Mouse (Mus musculus) forebrain, postnatal 0 days (tissue): ENCODE measurements around the gene Cd47. TPM values are rescaled to one million over a fixed set of nuclear protein-coding genes. Genes with fewer than 3 reads are reported as not detected.

Experiments used
- ATAC-seq: fragments of 200-750 bp; cut with Nextera tagmentation; 2 replicates; pipeline ENCODE4 v1.8.0; 2017; ENCODE audit warnings: mild to moderate bottlenecking, moderate library complexity
- DNase-seq: peaks from one replicate; pipeline ENCODE4 v3.0.0-alpha.2; 2015
- H3K27ac ChIP-seq: fragments of 300-500 bp; sonication (generic); 2 replicates; pipeline ENCODE4 v1.5.1; 2014; ENCODE audit warnings: low read depth, mild to moderate bottlenecking, antibody characterized with exemption, low read length, moderate library complexity, mixed read lengths
- H3K27me3 ChIP-seq: fragments of 300-500 bp; sonication (generic); 2 replicates; pipeline ENCODE4 v1.6.1; 2014; ENCODE audit warnings: mild to moderate bottlenecking, low read length, mixed read lengths; ENCODE audit not compliant: insufficient read depth
- H3K36me3 ChIP-seq: fragments of 300-500 bp; sonication (generic); 2 replicates; pipeline ENCODE4 v1.6.1; 2014; ENCODE audit warnings: mild to moderate bottlenecking, moderate library complexity; ENCODE audit not compliant: insufficient read depth
- H3K4me1 ChIP-seq: fragments of 300-500 bp; sonication (generic); 2 replicates; pipeline ENCODE4 v1.6.1; 2014; ENCODE audit warnings: antibody characterized with exemption; ENCODE audit not compliant: insufficient read depth
- H3K4me2 ChIP-seq: fragments of 300-500 bp; sonication (generic); 2 replicates; pipeline ENCODE4 v1.6.1; 2014; ENCODE audit warnings: low read depth, mild to moderate bottlenecking, moderate library complexity
- H3K4me3 ChIP-seq: fragments of 300-500 bp; sonication (generic); 2 replicates; pipeline ENCODE4 v1.5.1; 2014; ENCODE audit warnings: low read depth, low read length, mixed read lengths
- H3K9ac ChIP-seq: fragments of 300-500 bp; sonication (generic); 2 replicates; pipeline ENCODE4 v1.6.1; 2014; ENCODE audit warnings: mild to moderate bottlenecking
- H3K9me3 ChIP-seq: fragments of 300-500 bp; sonication (generic); 2 replicates; pipeline ENCODE4 v1.6.1; 2016; ENCODE audit warnings: low read length
- CTCF ChIP-seq: sonication (generic); IDR thresholded peaks from 2 replicates; pipeline ENCODE4 v1.5.1; 2016; ENCODE audit warnings: antibody characterized with exemption, control low read depth, low read depth
- WGBS: fragments of 180-500 bp; shearing (Covaris S2); extraction: QIAGEN DNeasy Blood & Tissue Kit; methylation state at CpG from one replicate; pipeline ENCODE4 v1.1.7; 2014; 5-methylcytosine and 5-hydroxymethylcytosine counted together
- polyA plus RNA-seq: library from polyadenylated mRNA; unstranded; fragments of >200 nt; fragmentation: Nextera tagmentation; extraction: Ambion mirVana; gene quantifications from 2 replicates; pipeline ENCODE4 v1.2.1, GENCODE M21; 2015
- total RNA-seq: library from RNA; depleted of rRNA; stranded (reverse); fragments of >200 nt; gene quantifications from 2 replicates; pipeline ENCODE4 v1.2.3, GENCODE M21; 2014; rRNA removed

The Cd47 gene
- 46.4 and 47.3 TPM in 2 replicates for total RNA-seq
- polyA plus RNA-seq: 135 and 210 TPM in 2 replicates

GRCm38 (mm10) chr16:49799597-49800561, at the start of gene Cd47:
Gene Cd47 (plus strand): TSS chr16:49800533.
- no peak within 1 kb of the TSS for H3K4me2 ChIP-seq
- TF ChIP-seq CTCF: no peak
- 0 out of 2 replicates have a peak, but pooled peaks cover 10% of the 10 kb centered on the region for H3K4me1 ChIP-seq
- no peak within 1 kb of the TSS for H3K4me3 ChIP-seq
- no peaks in the 10 kb centered on the region for H3K9me3 ChIP-seq
- H3K36me3 ChIP-seq: no peaks in the 10 kb centered on the region
- H3K27ac ChIP-seq: no peak within 1 kb of the TSS
- WGBS: 87% methylated on average over 10 of the region's 10 CpGs
- no peak within 1 kb of the TSS for H3K9ac ChIP-seq
- ATAC-seq: no peak
- DNase-seq: no peak
- H3K27me3 ChIP-seq: no peaks in the 10 kb centered on the region

DNA sequence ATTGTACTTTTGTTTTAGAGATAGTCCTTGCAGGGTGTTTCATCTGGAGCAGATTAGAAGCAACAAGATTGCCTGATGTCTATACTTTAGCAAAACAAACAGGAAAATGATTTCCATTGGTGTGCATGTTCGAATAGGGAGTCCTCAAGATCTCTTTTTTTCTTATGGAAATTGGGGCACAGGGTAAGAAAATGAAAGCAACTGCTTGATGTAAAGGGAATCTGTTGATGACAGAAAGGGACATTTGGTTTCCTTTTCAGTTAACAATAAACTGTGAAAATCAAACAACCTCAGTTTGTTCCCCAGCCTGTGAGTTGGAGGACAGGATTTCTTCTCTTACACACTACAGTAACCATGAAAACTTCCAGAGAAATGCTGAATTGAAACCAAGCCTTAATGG, 47.4 kb upstream of the Cd47 start:
- Histone ChIP-seq H3K36me3 (no peaks in the 10 kb centered on the region), H3K27me3 (no peaks in the 10 kb centered on the region), H3K27ac (0 out of 2 replicates have a peak overlapping the region, but pooled peaks have one; percentile 35), H3K4me3 (no peak overlapping the region), H3K9me3 (no peaks in the 10 kb centered on the region), H3K4me2 (no peak overlapping the region), H3K9ac (no peak overlapping the region), H3K4me1 (peaks cover 6% of the 10 kb centered on the region; the same call in 1 of the 2 replicates)
- 20% methylated on average over 1 of the region's 1 CpGs for WGBS
- TF ChIP-seq CTCF: no peak
- ATAC-seq: no peak; the same call in 1 of the 2 replicates
- DNase-seq: no peak

DNA sequence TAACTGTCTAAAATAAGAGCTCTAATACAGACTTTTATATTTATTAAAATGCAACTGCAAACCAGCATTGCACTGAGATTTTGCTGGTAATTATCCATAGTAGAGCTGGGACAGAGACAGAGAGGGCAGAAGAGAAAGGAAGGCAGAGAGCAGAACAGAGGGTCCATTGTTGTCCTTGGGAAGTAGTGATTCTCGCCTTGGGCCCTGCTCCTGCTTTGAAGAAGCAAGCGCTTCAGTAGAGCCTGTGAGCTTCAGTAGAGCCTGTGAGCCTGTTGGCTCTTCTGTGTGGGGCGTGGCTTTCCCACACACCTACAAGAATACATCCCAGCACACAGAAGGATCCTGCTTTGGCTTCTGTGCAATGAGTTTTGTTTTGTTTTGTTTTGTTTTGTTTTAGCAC, 47.0 kb upstream of the Cd47 start:
- Histone ChIP-seq H3K4me1 (peaks cover 6% of the 10 kb centered on the region; the same call in 1 of the 2 replicates), H3K27me3 (no peaks in the 10 kb centered on the region), H3K9ac (no peak overlapping the region), H3K4me3 (no peak overlapping the region), H3K4me2 (no peak overlapping the region), H3K36me3 (no peaks in the 10 kb centered on the region), H3K27ac (0 out of 2 replicates have a peak overlapping the region, but pooled peaks have one; percentile 35), H3K9me3 (no peaks in the 10 kb centered on the region)
- no peak for DNase-seq
- ATAC-seq: peak; percentile 77
- 23% methylated on average over 3 of the region's 3 CpGs for WGBS
- TF ChIP-seq CTCF: no peak

DNA sequence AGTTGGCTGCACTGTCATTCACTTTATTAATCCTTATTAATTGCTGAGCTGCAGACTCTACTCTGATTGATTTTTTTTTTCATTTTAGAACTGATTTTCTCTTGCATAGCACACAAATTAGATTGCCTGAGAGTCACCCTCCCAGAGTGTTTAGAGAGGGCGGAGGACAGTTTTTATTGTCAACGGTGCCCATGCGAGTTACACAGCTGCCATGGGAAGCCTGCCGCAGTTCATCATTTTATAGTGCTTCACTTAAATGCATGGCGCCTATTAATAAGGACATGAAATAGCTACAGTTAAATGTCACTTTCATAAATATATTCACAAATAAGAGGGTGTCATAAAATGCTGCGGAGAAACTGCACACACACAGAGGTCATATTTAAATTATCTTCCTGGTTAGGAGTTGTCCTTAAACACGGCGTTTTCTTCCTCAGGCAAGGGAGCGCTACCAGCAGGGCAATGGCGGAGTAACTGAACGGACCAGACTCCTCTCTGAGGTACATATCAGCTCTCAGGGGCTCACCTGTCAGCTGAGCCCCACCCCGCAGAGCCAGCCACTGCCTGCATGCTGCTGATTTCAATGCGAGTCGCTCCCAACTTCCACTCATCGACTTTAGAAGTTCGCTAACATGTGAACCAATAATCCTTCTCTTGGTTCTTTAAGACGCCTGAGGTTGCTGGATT, 39.7 kb upstream of the Cd47 start:
- 85% methylated on average over 17 of the region's 17 CpGs for WGBS
- no peak for ATAC-seq

GRCm38 (mm10) chr16:49761981-49762380, 38.4 kb upstream of the Cd47 start:
- no peaks in the 10 kb centered on the region for H3K27me3 ChIP-seq
- ATAC-seq (no peak), DNase-seq (no peak)
- no peak overlapping the region for H3K4me2 ChIP-seq
- no peak overlapping the region for H3K9ac ChIP-seq
- peaks cover 14% of the 10 kb centered on the region for H3K36me3 ChIP-seq
- H3K27ac ChIP-seq: no peak overlapping the region
- no peak for TF ChIP-seq CTCF
- no peak overlapping the region for H3K4me3 ChIP-seq
- no peaks in the 10 kb centered on the region for H3K4me1 ChIP-seq
- H3K9me3 ChIP-seq: no peaks in the 10 kb centered on the region
- 78% methylated on average over 5 of the region's 5 CpGs for WGBS

More for the DNA sequence above, 39.7 kb upstream of the Cd47 start:
- H3K4me2 ChIP-seq: no peak overlapping the region
- no peaks in the 10 kb centered on the region for H3K27me3 ChIP-seq
- no peak overlapping the region for H3K27ac ChIP-seq
- no peak for TF ChIP-seq CTCF
- H3K4me1 ChIP-seq: no peaks in the 10 kb centered on the region
- no peak overlapping the region for H3K9ac ChIP-seq
- H3K9me3 ChIP-seq: no peaks in the 10 kb centered on the region
- DNase-seq: no peak
- H3K36me3 ChIP-seq: peaks cover 14% of the 10 kb centered on the region
- H3K4me3 ChIP-seq: no peak overlapping the region

- Histone ChIP-seq H3K9me3 (no peaks in the 10 kb centered on the region), H3K4me3 (no peak overlapping the region), H3K4me2 (no peak overlapping the region), H3K36me3 (peaks cover 9% of the 10 kb centered on the region), H3K4me1 (no peaks in the 10 kb centered on the region), H3K27ac (no peak overlapping the region), H3K9ac (no peak overlapping the region), H3K27me3 (no peaks in the 10 kb centered on the region)
- ATAC-seq (no peak), DNase-seq (no peak)
- 69% methylated on average over 3 of the region's 3 CpGs for WGBS
- peak; percentile 49 for TF ChIP-seq CTCF
Measured at GRCm38 (mm10) chr16:49766326-49766725, 34.0 kb upstream of the Cd47 start.
